Comparison of ENCODE assay signal across 22 mouse cellular contexts in genomic region chr7:123467961-123468360, GRCm38 (mm10). TPM values are rescaled to one million over a fixed set of nuclear protein-coding genes. Genes with fewer than 3 reads are reported as not detected.
A peak's percentile ranks its signal among the peaks of the same experiment; 100 is the strongest.
DNase-seq lines count a peak whose midpoint lies in the region; ATAC-seq lines count a peak whose summit lies in the region.
"Had no signal": no experiment of that assay in that cellular context is flagged by ENCODE, and none has a peak within 500 bp of the region (broad histone marks: within the 10 kb centered on the region; RNA-seq: fewer than 3 reads in every experiment).

No protein-coding gene starts in this region.

- DNase-seq in heart, adult 18-20 months = no peak
- DNase-seq in cerebellum, adult 18-20 months = peak; percentile 34 to 52
- peak; percentile 24 for DNase-seq in cerebellum, adult 8-10 months
- peak; percentile 79 to 81 for DNase-seq in cerebellum, postnatal 14 days
- no peak for DNase-seq in left cerebral cortex, postnatal 25 days (ENCODE audit: low spot score in 2 of 2)
- DNase-seq in forebrain, embryonic 14.5 days (ENCODE audit: low spot score) = no peak
- DNase-seq in embryo, embryonic 11 days = no peak
- DNase-seq: adrenal gland, postnatal 10 days; gastrocnemius, postnatal 10 days; heart, postnatal 10 days; heart, postnatal 4 days; kidney, adult 18-20 months had no signal

- H3K36me3 ChIP-seq in heart, embryonic 13.5 days = no peaks in the 10 kb centered on the region
- H3K36me3 ChIP-seq in forebrain, embryonic 14.5 days (ENCODE audit: control insufficient read depth, insufficient read depth, low read length) = no peaks in the 10 kb centered on the region
- H3K36me3 ChIP-seq: embryonic facial prominence, embryonic 15.5 days; forebrain, embryonic 10.5 days; hindbrain, embryonic 12.5 days had no signal

- peaks cover 11% of the 10 kb centered on the region for H3K4me1 ChIP-seq in heart, embryonic 13.5 days
- no peaks in the 10 kb centered on the region for H3K4me1 ChIP-seq in forebrain, embryonic 14.5 days (ENCODE audit: control insufficient read depth, insufficient read depth, low read length)
- H3K4me1 ChIP-seq: embryonic facial prominence, embryonic 15.5 days; forebrain, embryonic 10.5 days; hindbrain, embryonic 12.5 days had no signal

- 0 out of 2 replicates have a peak overlapping the region, but pooled peaks have one; percentile 44 for H3K9ac ChIP-seq in heart, embryonic 13.5 days
- H3K9ac ChIP-seq in forebrain, embryonic 14.5 days (ENCODE audit: low read length) = no peak overlapping the region
- H3K9ac ChIP-seq: embryonic facial prominence, embryonic 15.5 days; hindbrain, embryonic 12.5 days had no signal

- peaks cover 8% of the 10 kb centered on the region for H3K9me3 ChIP-seq in heart, embryonic 13.5 days
- 0 out of 2 replicates have a peak, but pooled peaks cover 4% of the 10 kb centered on the region for H3K9me3 ChIP-seq in forebrain, embryonic 14.5 days (replicated peaks; ENCODE audit: control insufficient read depth, low read length)
- H3K9me3 ChIP-seq: embryonic facial prominence, embryonic 15.5 days; forebrain, embryonic 10.5 days had no signal

- no peak for ATAC-seq in heart, embryonic 13.5 days (ENCODE audit: extremely low read depth, insufficient number of reproducible peaks, low FRiP score, low TSS enrichment)
- no peak for ATAC-seq in forebrain, embryonic 14.5 days
- ATAC-seq: forebrain, embryonic 16.5 days; hindbrain, embryonic 16.5 days; inflammation-experienced regulatory T-cells, adult 6 months had no signal

- 91% methylated on average over 1 of the region's 1 CpGs for whole genome bisulfite sequencing in heart, embryonic 13.5 days
- WGBS in forebrain, embryonic 14.5 days = 87% methylated on average over 1 of the region's 1 CpGs

- no peak overlapping the region for H3K27ac ChIP-seq in heart, embryonic 13.5 days (replicated peaks)
- no peak overlapping the region for H3K27ac ChIP-seq in forebrain, embryonic 14.5 days (ENCODE audit: low read depth, low read length)
- H3K27ac ChIP-seq: embryonic facial prominence, embryonic 15.5 days; forebrain, embryonic 10.5 days; hindbrain, embryonic 12.5 days had no signal

- intact Hi-C loops in left cerebral cortex, postnatal 25 days (cut with DNase I) = loop anchor here (5.0 kb wide), 1 partner anchor 451 kb away; no protein-coding TSS in a partner anchor

- no peaks in the 10 kb centered on the region for H3K27me3 ChIP-seq in heart, embryonic 13.5 days (replicated peaks)
- no peaks in the 10 kb centered on the region for H3K27me3 ChIP-seq in forebrain, embryonic 14.5 days (replicated peaks; ENCODE audit: control insufficient read depth, insufficient read depth, low read length)
- H3K27me3 ChIP-seq: embryonic facial prominence, embryonic 15.5 days; hindbrain, embryonic 12.5 days had no signal

- no peak overlapping the region for H3K4me3 ChIP-seq in heart, embryonic 13.5 days
- H3K4me3 ChIP-seq in forebrain, embryonic 14.5 days (ENCODE audit: low read depth, low read length) = no peak overlapping the region
- H3K4me3 ChIP-seq: embryonic facial prominence, embryonic 15.5 days; erythroblast, embryonic 14.5 days; forebrain, embryonic 10.5 days; hindbrain, embryonic 12.5 days had no signal

- H3K4me2 ChIP-seq in heart, embryonic 13.5 days = no peak overlapping the region
- no peak overlapping the region for H3K4me2 ChIP-seq in forebrain, embryonic 14.5 days (ENCODE audit: low read length)
- H3K4me2 ChIP-seq: embryonic facial prominence, embryonic 15.5 days; hindbrain, embryonic 12.5 days had no signal

RNA-seq across cellular contexts. Expression of gene Aqp8, which starts 5.9 kb away (rescaled TPM):
- polyA plus RNA-seq in heart, embryonic 13.5 days (2015; fragmentation: Nextera tagmentation; extraction: Ambion mirVana) = 1.9 and 3.4 TPM in 2 replicates
- total RNA-seq in heart, adult 18-20 months (2021) = 10 to 100 TPM in 1 of 2 experiments, 1 to 10 TPM in 1; 7.8 to 11.5 TPM
- total RNA-seq in left cerebral cortex, postnatal 25 days (2021) = not detected
- not detected in 2 replicates for polyA plus RNA-seq in forebrain, embryonic 14.5 days (2014; fragmentation: Nextera tagmentation; extraction: Ambion mirVana)
- total RNA-seq: gastrocnemius, postnatal 10 days had no signal
- polyA plus RNA-seq: embryonic facial prominence, embryonic 15.5 days; erythroblast, embryonic 14.5 days; forebrain, embryonic 16.5 days; frontal cortex, adult 2 months; hindbrain, embryonic 16.5 days; inflammation-experienced regulatory T-cells, adult 6 months; kidney, embryonic 14.5 days had no signal

RNA-seq across cellular contexts. Expression of gene Zkscan2, which starts 32.3 kb away (rescaled TPM):
- polyA plus RNA-seq in heart, embryonic 13.5 days (2015; fragmentation: Nextera tagmentation; extraction: Ambion mirVana) = 1.7 and 1.8 TPM in 2 replicates
- 1 to 10 TPM; 1.1 to 1.4 TPM for total RNA-seq in heart, adult 18-20 months (2021)
- total RNA-seq in left cerebral cortex, postnatal 25 days (2021) = 10 to 100 TPM; 14.3 to 18.8 TPM
- 8.2 and 11.2 TPM in 2 replicates for polyA plus RNA-seq in forebrain, embryonic 14.5 days (2014; fragmentation: Nextera tagmentation; extraction: Ambion mirVana)
- polyA plus RNA-seq: erythroblast, embryonic 14.5 days; inflammation-experienced regulatory T-cells, adult 6 months had no signal

Comparison
In these comparisons a context has a peak if more than half of its experiments do, and no peak if none do; other contexts are left out.
1. DNase-seq: peak in cerebellum, adult 18-20 months (2 of 2), cerebellum, adult 8-10 months (single experiment) and cerebellum, postnatal 14 days (2 of 2); none in heart, adult 18-20 months (0 of 2), left cerebral cortex, postnatal 25 days (0 of 2), forebrain, embryonic 14.5 days (single experiment) and embryo, embryonic 11 days (single experiment).
2. RNA of gene Aqp8, which starts 5.9 kb away (total RNA-seq): 7.8 to 11.5 TPM in heart, adult 18-20 months; not detected in left cerebral cortex, postnatal 25 days; every median in the first group is over 4 times any median in the second.
3. RNA of gene Zkscan2, which starts 32.3 kb away (total RNA-seq): 14.3 to 18.8 TPM in left cerebral cortex, postnatal 25 days; 1.1 to 1.4 TPM in heart, adult 18-20 months; every median in the first group is over 4 times any median in the second.